Mouse (Mus musculus) lung, postnatal 0 days (tissue): ENCODE results near the gene Fap.

ENCODE experiments used
- CTCF ChIP-seq: IDR thresholded peaks from 2 replicates; pipeline ENCODE4 v1.5.1; 2016; ENCODE audit warnings: antibody characterized with exemption, mild to moderate bottlenecking
- EP300 ChIP-seq: IDR thresholded peaks from 2 replicates; pipeline ENCODE4 v1.6.1; 2016; ENCODE audit warnings: antibody characterized with exemption, mild to moderate bottlenecking, control low read depth

DNA sequence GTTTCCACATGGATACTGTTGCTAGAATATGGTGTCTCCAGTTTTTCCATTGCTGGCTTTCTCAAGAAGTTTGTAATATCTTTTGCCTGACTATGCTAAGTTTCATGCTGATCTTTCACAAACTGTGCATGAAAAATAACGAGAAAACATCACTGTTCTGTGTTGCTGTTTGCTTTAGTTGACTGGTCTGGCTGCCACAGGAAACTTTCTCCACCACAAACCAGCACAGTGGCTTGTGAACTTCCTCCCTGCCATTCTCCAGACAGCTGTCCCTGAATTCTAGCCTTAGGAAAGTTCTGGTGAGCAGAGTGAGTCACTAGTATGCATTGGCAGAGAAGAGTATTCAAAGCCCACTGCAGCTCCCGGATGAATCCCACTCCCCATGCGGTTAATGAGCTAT, 1.1 kb upstream of the Fap start:
- TF ChIP-seq CTCF (no peak), EP300 (no peak)
